Mouse (Mus musculus) liver, adult 2 months (tissue): ENCODE data around the gene Renbp.

Experiments
- CTCF ChIP-seq: fragments of 200-500 bp; IDR thresholded peaks from 2 replicates; pipeline ENCODE4 v1.5.1; 2011; ENCODE audit warnings: low read depth, low read length, control low read depth
- POLR2A ChIP-seq: fragments of 200-500 bp; IDR thresholded peaks from 2 replicates; pipeline ENCODE4 v1.6.1; 2011; ENCODE audit warnings: low read length, control low read depth; ENCODE audit not compliant: insufficient read depth; ENCODE audit errors: extremely low read depth

GRCm38 (mm10) chrX:73921285-73921822, 9.3 kb downstream of the Renbp start:
- TF ChIP-seq CTCF = no peak
- no peak for TF ChIP-seq POLR2A
